8 mouse cellular contexts compared by ENCODE assay signal in the genomic region with DNA sequence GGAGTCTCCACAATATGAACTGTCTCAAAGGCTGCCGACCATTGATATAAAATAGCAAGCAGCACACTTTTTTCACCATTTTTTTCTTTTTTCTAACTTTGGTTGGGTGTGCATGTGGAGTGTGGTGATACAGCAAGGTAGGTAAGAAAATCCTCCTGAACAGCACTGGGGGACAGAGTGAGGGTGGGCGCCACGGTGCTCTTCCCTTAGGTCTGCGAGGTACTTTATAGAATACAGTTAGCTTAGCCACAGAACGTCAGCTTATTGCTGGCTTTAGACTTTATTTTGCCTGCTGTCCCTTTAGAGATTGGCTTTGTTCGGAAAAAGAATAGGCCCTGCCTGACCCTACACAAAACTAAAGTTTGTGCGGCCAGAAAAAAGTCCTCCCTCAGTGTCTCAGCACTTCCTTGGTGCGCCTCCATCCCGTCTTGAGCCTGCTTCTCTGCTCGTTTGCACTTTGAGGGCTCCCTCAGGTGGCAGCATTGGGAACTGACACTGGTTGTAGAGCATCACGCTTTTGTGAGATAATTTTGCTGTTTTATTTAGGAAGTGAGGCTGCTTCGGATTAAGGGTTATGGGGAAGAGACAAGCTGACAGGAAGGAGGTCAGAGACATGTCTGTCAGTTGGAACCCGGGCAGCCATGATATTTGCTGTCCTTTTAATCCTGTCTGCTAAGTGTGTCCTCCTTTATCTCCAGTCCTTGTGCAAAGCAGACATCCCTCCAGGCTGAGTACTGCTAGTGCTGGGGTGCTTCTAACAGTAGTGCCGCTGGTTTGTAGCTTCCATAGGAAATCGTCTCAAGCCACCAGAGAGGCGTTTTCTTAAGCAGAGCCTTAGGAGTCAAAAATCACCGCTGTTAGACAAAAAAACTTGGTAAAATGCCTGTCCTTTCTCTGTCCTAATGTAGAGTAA. TPM values are rescaled to one million over a fixed set of nuclear protein-coding genes. Genes with fewer than 3 reads are reported as not detected.
DNase-seq lines count a peak whose midpoint lies in the region; ATAC-seq and TF ChIP-seq lines count a peak whose summit lies in the region.

No protein-coding gene starts in this region.

- no peak overlapping the region for H3K27ac ChIP-seq in CH12.LX (ENCODE audit: insufficient read depth, low read depth)
- H3K27ac ChIP-seq in bone marrow, adult 2 months (ENCODE audit: control insufficient read depth, insufficient read depth, low read depth, low read length, poor library complexity), result no peak overlapping the region
- no peak overlapping the region for H3K27ac ChIP-seq in embryonic facial prominence, embryonic 14.5 days (replicated peaks; ENCODE audit: low read depth, low read length)
- no peak overlapping the region for H3K27ac ChIP-seq in lung, postnatal 0 days (ENCODE audit: low read length)

- 42% methylated on average over 17 of the region's 17 CpGs for WGBS in bone marrow, adult 2 months
- WGBS in embryonic facial prominence, embryonic 14.5 days, result 38% methylated on average over 17 of the region's 17 CpGs
- WGBS in lung, postnatal 0 days, result 42% methylated on average over 17 of the region's 17 CpGs

- peaks cover 49 to 88% of the 10 kb centered on the region in 2 experiments for H3K36me3 ChIP-seq in CH12.LX (replicated peaks in 1 of 2; ENCODE audit: control insufficient read depth in 1 of 2, insufficient read depth in 1 of 2, low read length in 1 of 2)
- peaks cover 6% of the 10 kb centered on the region; the same call in 1 of the 2 replicates for H3K36me3 ChIP-seq in embryonic facial prominence, embryonic 14.5 days (ENCODE audit: control insufficient read depth, insufficient read depth, low read length)
- no peaks in the 10 kb centered on the region for H3K36me3 ChIP-seq in lung, postnatal 0 days (ENCODE audit: insufficient read depth, low read length)

- no peak overlapping the region for H3K9ac ChIP-seq in CH12.LX (ENCODE audit: insufficient read depth, low read depth)
- H3K9ac ChIP-seq in embryonic facial prominence, embryonic 14.5 days (ENCODE audit: low read depth, low read length), result no peak overlapping the region
- H3K9ac ChIP-seq in lung, postnatal 0 days (replicated peaks; ENCODE audit: low read depth), result no peak overlapping the region

- no peak overlapping the region for H3K4me3 ChIP-seq in CH12.LX (replicated peaks in 1 of 3; ENCODE audit: low read depth in 2 of 3, low read length in 2 of 3, poor library complexity in 1 of 3)
- H3K4me3 ChIP-seq in bone marrow, adult 2 months (replicated peaks; ENCODE audit: control insufficient read depth, low read depth, low read length), result no peak overlapping the region
- no peak overlapping the region for H3K4me3 ChIP-seq in embryonic facial prominence, embryonic 14.5 days (ENCODE audit: low read depth, low read length)
- H3K4me3 ChIP-seq in lung, postnatal 0 days (ENCODE audit: low read depth, low read length), result no peak overlapping the region

- dilution Hi-C loops in CH12.LX (cut with MboI; ENCODE audit: extremely low pct_ligation_motif_present, extremely low pct_unique_long_range_greater_than_20kb, low sequenced_read_pairs), result no loop called here

- H3K79me2 ChIP-seq in CH12.LX (replicated peaks; ENCODE audit: control insufficient read depth, extremely low read depth, insufficient read depth, poor library complexity, severe bottlenecking), result peaks cover 10% of the 10 kb centered on the region

- TF ChIP-seq RAD21 in CH12.LX (IDR thresholded peaks at IDR 0.05; ENCODE audit: low read depth, low read length), result peak; percentile 91

- no peaks in the 10 kb centered on the region for H3K27me3 ChIP-seq in CH12.LX (replicated peaks)
- H3K27me3 ChIP-seq in embryonic facial prominence, embryonic 14.5 days (replicated peaks; ENCODE audit: control insufficient read depth, insufficient read depth, low read length), result no peaks in the 10 kb centered on the region
- no peaks in the 10 kb centered on the region for H3K27me3 ChIP-seq in lung, postnatal 0 days (replicated peaks; ENCODE audit: insufficient read depth, low read length)

- H3K9me3 ChIP-seq in CH12.LX (replicated peaks; ENCODE audit: low read length), result no peaks in the 10 kb centered on the region
- no peaks in the 10 kb centered on the region for H3K9me3 ChIP-seq in embryonic facial prominence, embryonic 14.5 days (ENCODE audit: control insufficient read depth, low read length)
- H3K9me3 ChIP-seq in lung, postnatal 0 days (ENCODE audit: low read length), result no peaks in the 10 kb centered on the region

- TF ChIP-seq CTCF in CH12.LX (conservative IDR thresholded peaks at IDR 0.05 in 1 of 2, IDR thresholded peaks at IDR 0.05 in 1 of 2; ENCODE audit: low read depth in 2 of 2, low read length in 2 of 2), result peak; percentile 88 to 92
- TF ChIP-seq CTCF in bone marrow, adult 2 months (IDR thresholded peaks at IDR 0.05; ENCODE audit: control insufficient read depth, insufficient read depth, low read length), result peak; percentile 96
- TF ChIP-seq CTCF in lung, postnatal 0 days (IDR thresholded peaks at IDR 0.05), result peak; percentile 97

- TF ChIP-seq POLR2A in CH12.LX (IDR thresholded peaks at IDR 0.05; ENCODE audit: low read depth, low read length), result no peak
- TF ChIP-seq POLR2A in bone marrow, adult 2 months (IDR thresholded peaks at IDR 0.05; ENCODE audit: borderline replicate concordance, control insufficient read depth, low read depth, low read length), result no peak

- DNase-seq in CH12.LX (ENCODE audit: extremely low read depth), result peak; percentile 89
- DNase-seq in embryonic facial prominence, embryonic 14.5 days (ENCODE audit: low spot score), result peak; percentile 79
- DNase-seq in heart, adult 9 months (ENCODE audit: low spot score in 2 of 2), result peak; percentile 16 to 44
- peak; percentile 54 to 85 for DNase-seq in layer of hippocampus, adult 18-20 months (ENCODE audit: low spot score in 2 of 2)
- DNase-seq in lung, postnatal 0 days (ENCODE audit: low spot score), result peak; percentile 73
- peak; percentile 80 for DNase-seq in ovary, postnatal 14 days (ENCODE audit: low spot score)
- DNase-seq in thymus, postnatal 14 days, result peak; percentile 89

- TF ChIP-seq EP300 in CH12.LX (IDR thresholded peaks at IDR 0.05; ENCODE audit: low read length), result no peak
- TF ChIP-seq EP300 in lung, postnatal 0 days (IDR thresholded peaks at IDR 0.05), result no peak

- 0 out of 2 replicates have a peak, but pooled peaks have one; percentile 39 for ATAC-seq in embryonic facial prominence, embryonic 14.5 days (ENCODE audit: low read depth)
- peak; percentile 53 for ATAC-seq in lung, postnatal 0 days

- H3K4me1 ChIP-seq in CH12.LX (ENCODE audit: control insufficient read depth in 1 of 2, insufficient read depth in 2 of 2), result peaks cover 10 to 73% of the 10 kb centered on the region in 2 experiments; a peak in 3 of 4 replicates
- no peaks in the 10 kb centered on the region; the same call in 1 of the 2 replicates for H3K4me1 ChIP-seq in bone marrow, adult 2 months (ENCODE audit: control insufficient read depth, insufficient read depth, low read length)
- H3K4me1 ChIP-seq in embryonic facial prominence, embryonic 14.5 days (ENCODE audit: control insufficient read depth, insufficient read depth, low read length), result no peaks in the 10 kb centered on the region
- no peaks in the 10 kb centered on the region for H3K4me1 ChIP-seq in lung, postnatal 0 days (ENCODE audit: insufficient read depth, low read depth, low read length)

- in situ Hi-C loops in CH12.LX (cut with MboI; ENCODE audit: low pct_ligation_motif_present, low pct_unique_long_range_greater_than_20kb, low sequenced_read_pairs), result loop anchor here (5.0 kb wide), 2 partner anchors 92 to 177 kb away; no protein-coding TSS in a partner anchor

- no peak overlapping the region for H3K4me2 ChIP-seq in CH12.LX (ENCODE audit: insufficient read depth, low read depth, poor library complexity, severe bottlenecking)
- no peak overlapping the region for H3K4me2 ChIP-seq in embryonic facial prominence, embryonic 14.5 days (ENCODE audit: low read depth, low read length)
- no peak overlapping the region for H3K4me2 ChIP-seq in lung, postnatal 0 days (replicated peaks; ENCODE audit: low read depth, low read length)

TF ChIP-seq in CH12.LX, 34 proteins besides CTCF, POLR2A, EP300 and RAD21 (continues in another document):
- no peak for TF ChIP-seq MAX (IDR thresholded peaks at IDR 0.05; ENCODE audit: low read length)
- no peak for TF ChIP-seq JUN (IDR thresholded peaks at IDR 0.05; ENCODE audit: insufficient read depth, low read depth, low read length)
- no peak for TF ChIP-seq ZKSCAN1 (IDR thresholded peaks at IDR 0.05; ENCODE audit: borderline replicate concordance, low read depth, low read length)
- TF ChIP-seq ZMIZ1 (IDR thresholded peaks at IDR 0.05; ENCODE audit: low read depth, low read length), result no peak
- no peak for TF ChIP-seq POLR2AphosphoS2 (IDR thresholded peaks at IDR 0.05; ENCODE audit: low read depth, low read length)
- TF ChIP-seq GABPA (IDR thresholded peaks at IDR 0.05; ENCODE audit: insufficient replicate concordance, low read depth, low read length), result no peak
- TF ChIP-seq CHD2 (IDR thresholded peaks at IDR 0.05; ENCODE audit: low read length), result no peak
- no peak for TF ChIP-seq UBTF (IDR thresholded peaks at IDR 0.05; ENCODE audit: low read depth, low read length)
- TF ChIP-seq USF1 (IDR thresholded peaks at IDR 0.05; ENCODE audit: low read depth, low read length), result no peak
- peak; percentile 38; the same call in 1 of the 2 replicates for TF ChIP-seq ELF1 (IDR thresholded peaks at IDR 0.05; ENCODE audit: low read depth, low read length)
- peak; percentile 8; the same call in 1 of the 2 replicates for TF ChIP-seq NELFE (IDR thresholded peaks at IDR 0.05; ENCODE audit: low read depth, low read length)
- no peak for TF ChIP-seq BHLHE40 (IDR thresholded peaks at IDR 0.05; ENCODE audit: low read depth, low read length)

RNA-seq across cellular contexts. Expression of a gene that starts 17.3 kb away (rescaled TPM):
- total RNA-seq in CH12.LX (2012; rRNA removed) (24.7 and 30.2 TPM in 2 replicates), CH12.LX (2014; rRNA removed) (11.5 and 12.0 TPM in 2 replicates)
- 63.6 and 68.3 TPM in 2 replicates for polyA plus RNA-seq in CH12.LX (2012; ENCODE audit: insufficient read length, low read depth)
- polyA plus RNA-seq in bone marrow, adult 2 months (2011; ENCODE audit: insufficient read depth, insufficient read length, low replicate concordance, missing spikeins), result 8.6 and 15.5 TPM in 2 replicates
- polyA plus RNA-seq in embryonic facial prominence, embryonic 14.5 days (2014; fragmentation: Nextera tagmentation; extraction: Ambion mirVana), result 11.7 and 12.4 TPM in 2 replicates
- 10 to 100 TPM; 13.4 to 13.6 TPM for total RNA-seq in layer of hippocampus, adult 18-20 months (2021)
- 4.7 and 5.7 TPM in 2 replicates for polyA plus RNA-seq in lung, postnatal 0 days (2015; fragmentation: Nextera tagmentation; extraction: Ambion mirVana)

RNA-seq across cellular contexts. Expression of a gene that starts 17.4 kb away (rescaled TPM):
- total RNA-seq in CH12.LX (2012; rRNA removed), result 41.8 and 44.0 TPM in 2 replicates
- total RNA-seq in CH12.LX (2014; rRNA removed), result 46.8 and 55.3 TPM in 2 replicates
- 47.1 and 49.5 TPM in 2 replicates for polyA plus RNA-seq in CH12.LX (2012; ENCODE audit: insufficient read length, low read depth)
- polyA plus RNA-seq in bone marrow, adult 2 months (2011; ENCODE audit: insufficient read depth, insufficient read length, low replicate concordance, missing spikeins), result 6.2 and 10.4 TPM in 2 replicates
- polyA plus RNA-seq in embryonic facial prominence, embryonic 14.5 days (2014; fragmentation: Nextera tagmentation; extraction: Ambion mirVana), result 15.6 and 18.0 TPM in 2 replicates
- 10 to 100 TPM; 13.8 to 14.4 TPM for total RNA-seq in layer of hippocampus, adult 18-20 months (2021)
- 8.8 and 9.7 TPM in 2 replicates for polyA plus RNA-seq in lung, postnatal 0 days (2015; fragmentation: Nextera tagmentation; extraction: Ambion mirVana)

Comparison
In these comparisons a context has a peak if more than half of its experiments do, and no peak if none do; other contexts are left out.
1. DNase-seq: peak in every context shown above with its lines; median percentile 89 in CH12.LX; 89 in thymus, postnatal 14 days; 80 in ovary, postnatal 14 days; 79 in embryonic facial prominence, embryonic 14.5 days; 73 in lung, postnatal 0 days; 70 in layer of hippocampus, adult 18-20 months; 30 in heart, adult 9 months.